Mouse (Mus musculus) liver, postnatal 0 days (tissue): ENCODE measurements around the gene Psenen.

Experiments
- CTCF ChIP-seq: sonication (generic); IDR thresholded peaks from 2 replicates; pipeline ENCODE4 v1.5.1; 2016; ENCODE audit warnings: antibody characterized with exemption, low read depth
- EP300 ChIP-seq: IDR thresholded peaks from 2 replicates; pipeline ENCODE4 v1.6.1; 2016; ENCODE audit warnings: antibody characterized with exemption, low read depth, mild to moderate bottlenecking

DNA sequence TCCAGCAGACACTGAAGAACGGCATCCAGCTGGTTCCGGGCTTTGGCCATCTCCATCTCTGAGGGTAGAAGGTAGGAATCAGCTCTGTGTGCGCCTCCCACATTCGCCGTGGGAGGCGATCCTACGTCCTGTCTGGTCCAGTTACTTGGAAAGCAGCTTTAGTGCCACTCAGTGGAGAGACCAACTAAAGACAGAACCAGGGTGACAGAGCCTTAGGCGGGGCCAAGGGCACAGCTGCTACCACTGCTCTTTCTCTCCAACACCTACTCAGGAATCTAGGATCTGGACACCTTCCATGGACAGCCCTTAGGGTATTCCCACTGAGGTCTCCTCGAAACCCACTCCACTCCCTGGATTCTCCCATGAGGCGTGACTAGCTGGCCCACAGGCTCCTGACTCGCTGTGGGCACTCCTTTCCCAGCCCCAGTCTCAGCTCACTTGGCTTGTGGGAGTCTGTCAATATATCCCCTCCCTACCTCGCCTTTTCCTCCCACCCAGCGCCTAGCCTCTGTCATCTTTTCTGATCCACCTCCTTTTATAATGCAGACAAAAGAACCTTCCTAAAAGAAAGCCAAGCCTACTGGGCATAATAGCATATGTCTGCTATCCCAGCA is 5.4 kb downstream of the Psenen start:
- TF ChIP-seq CTCF, result no peak
- TF ChIP-seq EP300, result no peak
